Mouse (Mus musculus) ovary, adult 10 weeks (tissue): Measurements from ENCODE around the gene Pygl. TPM values are rescaled to one million over a fixed set of nuclear protein-coding genes. Genes with fewer than 3 reads are reported as not detected.

Experiments used
- polyA plus RNA-seq: library from polyadenylated mRNA; stranded (reverse); fragments of 350-450 nt; fragmentation: Illumina TruSeq; extraction: RNeasy Lipid Tissue Mini Kit (QIAGEN cat#74804); gene quantifications from one replicate; pipeline ENCODE4 v1.2.3, GENCODE M21; 2014

Pygl gene
- polyA plus RNA-seq = 22.7 TPM

GRCm38 (mm10) chr12:70231294-70231693 lies at the start of gene Pygl:
Gene Pygl, minus strand, starts transcription at chr12:70231488.

GRCm38 (mm10) chr12:70153842-70154241 lies 77.4 kb downstream of the Pygl start, which contains the start of gene Abhd12b:
Gene Abhd12b, plus strand, starts transcription at chr12:70154142.

Other genes starting within 250 kb of the Pygl start
- 130 TPM for gene Sav1, start 244.5 kb downstream of the Pygl start, polyA plus RNA-seq
- 20.9 TPM for gene Nin, start 117.8 kb downstream of the Pygl start, polyA plus RNA-seq
- gene Abhd12b, start 77.3 kb downstream of the Pygl start, polyA plus RNA-seq = not detected
- gene Trim9, start 116.1 kb upstream of the Pygl start, polyA plus RNA-seq = 4.5 TPM
- gene Tmx1, start 221.6 kb upstream of the Pygl start, polyA plus RNA-seq = 292 TPM